Mouse (Mus musculus) midbrain, embryonic 10.5 days (tissue): ENCODE results near the gene Polr3c. TPM values are rescaled to one million over a fixed set of nuclear protein-coding genes. Genes with fewer than 3 reads are reported as not detected.
"Not testable (repeated sequence)": the region's sequence is repeated elsewhere in the genome, so short reads cannot be mapped to it uniquely, and the experiment has no call there.

ENCODE experiments used
- DNase-seq: peaks from one replicate; pipeline ENCODE4 v3.0.0-alpha.2; 2017; ENCODE audit warnings: low spot score
- H3K27ac ChIP-seq: fragments of 300-500 bp; sonication (generic); replicated peaks from 2 replicates; pipeline ENCODE4 v1.5.1; 2016; ENCODE audit warnings: mild to moderate bottlenecking
- H3K27me3 ChIP-seq: fragments of 300-500 bp; sonication (generic); 2 replicates; pipeline ENCODE4 v1.6.1; 2016; ENCODE audit warnings: low read depth, mild to moderate bottlenecking; ENCODE audit not compliant: poor library complexity, severe bottlenecking
- H3K36me3 ChIP-seq: fragments of 300-500 bp; sonication (generic); 2 replicates; pipeline ENCODE4 v1.6.1; 2016; ENCODE audit warnings: mild to moderate bottlenecking, moderate library complexity
- H3K4me1 ChIP-seq: fragments of 300-500 bp; sonication (generic); 2 replicates; pipeline ENCODE4 v1.6.1; 2016
- H3K4me3 ChIP-seq: fragments of 300-500 bp; sonication (generic); 2 replicates; pipeline ENCODE4 v1.5.1; 2016; ENCODE audit warnings: mild to moderate bottlenecking, moderate library complexity
- H3K9me3 ChIP-seq: fragments of 300-500 bp; sonication (generic); replicated peaks from 2 replicates; pipeline ENCODE4 v1.6.1; 2016; ENCODE audit warnings: mild to moderate bottlenecking
- WGBS: fragments of 180-500 bp; shearing (Covaris S2); methylation state at CpG from one replicate; pipeline ENCODE4 v1.1.7; 2016; 5-methylcytosine and 5-hydroxymethylcytosine counted together
- polyA plus RNA-seq: library from polyadenylated mRNA; unstranded; fragments of >200 nt; fragmentation: Nextera tagmentation; extraction: Ambion mirVana; gene quantifications from 2 replicates; pipeline ENCODE4 v1.2.1, GENCODE M21; 2016

Gene Polr3c
- polyA plus RNA-seq, 1 experiment from 2014 or later = 47.0 TPM

DNA sequence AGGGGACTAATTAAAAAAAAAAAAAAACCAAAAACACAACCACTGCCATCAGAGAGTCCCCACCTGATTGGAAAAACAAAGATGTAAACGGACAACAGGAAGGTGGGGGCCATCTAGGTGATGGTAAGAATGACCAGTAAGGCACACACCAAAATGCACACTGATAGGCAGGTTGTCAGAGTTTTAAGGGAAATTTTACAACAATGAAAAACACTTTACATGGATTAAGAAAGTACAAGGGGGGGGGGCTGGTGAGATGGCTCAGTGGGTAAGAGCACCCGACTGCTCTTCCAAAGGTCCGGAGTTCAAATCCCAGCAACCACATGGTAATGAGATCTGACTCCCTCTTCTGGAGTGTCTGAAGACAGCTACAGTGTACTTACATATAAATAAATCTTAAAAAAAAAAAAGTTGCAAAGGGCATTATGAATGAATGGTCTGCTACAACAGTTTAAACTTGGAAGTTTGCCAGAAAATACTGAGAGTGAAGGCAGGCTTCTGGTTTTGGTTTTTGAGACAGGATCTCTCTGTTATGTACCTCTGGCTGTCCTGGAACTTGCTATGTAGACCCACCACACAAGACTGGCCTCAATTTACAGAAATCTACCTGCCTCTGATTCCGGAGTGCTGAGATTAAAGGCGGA lies 58.9 kb downstream of the Polr3c start:
- H3K36me3 ChIP-seq = no peaks in the 10 kb centered on the region
- no peaks in the 10 kb centered on the region for H3K9me3 ChIP-seq
- H3K27me3 ChIP-seq = peaks cover 26% of the 10 kb centered on the region
- DNase-seq = no peak
- H3K27ac ChIP-seq = no peak overlapping the region
- 95% methylated on average over 5 of the region's 5 CpGs for WGBS
- H3K4me1 ChIP-seq = peaks cover 18% of the 10 kb centered on the region
- H3K4me3 ChIP-seq = no peak overlapping the region

- Histone ChIP-seq H3K4me1 (peaks cover 29% of the 10 kb centered on the region), H3K4me3 (no peak overlapping the region), H3K27ac (no peak overlapping the region), H3K9me3 (no peaks in the 10 kb centered on the region), H3K36me3 (no peaks in the 10 kb centered on the region), H3K27me3 (peaks cover 26% of the 10 kb centered on the region)
- DNase-seq = no peak
- 47% methylated on average over 1 of the region's 1 CpGs for WGBS
Observed at GRCm38 (mm10) chr3:96667316-96667715, 60.1 kb downstream of the Polr3c start.

GRCm38 (mm10) chr3:96666916-96667315 lies 60.5 kb downstream of the Polr3c start:
- WGBS = 93% methylated on average over 5 of the region's 5 CpGs

GRCm38 (mm10) chr3:96665732-96666363 lies 61.6 kb downstream of the Polr3c start:
- H3K36me3 ChIP-seq, H3K27ac ChIP-seq, H3K4me3 ChIP-seq, H3K9me3 ChIP-seq, DNase-seq: not testable (repeated sequence)
- 91% methylated on average over 7 of the region's 7 CpGs for WGBS
- peaks cover 15% of the 10 kb centered on the region for H3K27me3 ChIP-seq
- peaks cover 29% of the 10 kb centered on the region for H3K4me1 ChIP-seq

More at GRCm38 (mm10) chr3:96666916-96667315, 60.5 kb downstream of the Polr3c start:
- no peaks in the 10 kb centered on the region for H3K9me3 ChIP-seq
- H3K27me3 ChIP-seq = peaks cover 26% of the 10 kb centered on the region
- H3K4me3 ChIP-seq = no peak overlapping the region
- DNase-seq = no peak
- peaks cover 29% of the 10 kb centered on the region for H3K4me1 ChIP-seq
- no peak overlapping the region for H3K27ac ChIP-seq
- no peaks in the 10 kb centered on the region for H3K36me3 ChIP-seq

- WGBS = 6% methylated on average over 18 of the region's 18 CpGs
- H3K9me3 ChIP-seq = no peaks in the 10 kb centered on the region
- peak; percentile 84 for DNase-seq
- peaks cover 15% of the 10 kb centered on the region for H3K4me1 ChIP-seq
- H3K36me3 ChIP-seq = 0 out of 2 replicates have a peak, but pooled peaks cover 2% of the 10 kb centered on the region
- H3K4me3 ChIP-seq = peak overlapping the region; percentile 42
- peaks cover 4% of the 10 kb centered on the region; the same call in 1 of the 2 replicates for H3K27me3 ChIP-seq
- peak overlapping the region; percentile 68 for H3K27ac ChIP-seq
Observed at GRCm38 (mm10) chr3:96663432-96664239, 63.8 kb downstream of the Polr3c start.

GRCm38 (mm10) chr3:96662731-96663316 lies 64.6 kb downstream of the Polr3c start:
- DNase-seq = no peak
- H3K27ac ChIP-seq = peak overlapping the region; percentile 68
- H3K4me1 ChIP-seq = peaks cover 15% of the 10 kb centered on the region
- peak overlapping the region; percentile 42 for H3K4me3 ChIP-seq
- H3K36me3 ChIP-seq = 0 out of 2 replicates have a peak, but pooled peaks cover 2% of the 10 kb centered on the region
- peaks cover 4% of the 10 kb centered on the region; the same call in 1 of the 2 replicates for H3K27me3 ChIP-seq
- no peaks in the 10 kb centered on the region for H3K9me3 ChIP-seq
- 48% methylated on average over 8 of the region's 8 CpGs for WGBS

Other genes with a start within 250 kb of the Polr3c start
- 1.5 and 2.1 TPM in 2 replicates for gene Hfe2, start 202.5 kb downstream of the Polr3c start, polyA plus RNA-seq
- 31.5 and 41.7 TPM in 2 replicates for gene Txnip, start 169.7 kb downstream of the Polr3c start, polyA plus RNA-seq
- 0.62 and 1.6 TPM in 2 replicates for gene Gm16253, start 150.6 kb downstream of the Polr3c start, polyA plus RNA-seq
- 25.2 and 31.8 TPM in 2 replicates for gene Polr3gl, start 133.4 kb downstream of the Polr3c start, polyA plus RNA-seq
- 1.0 and 1.7 TPM in 2 replicates for gene Ankrd34a, start 131.0 kb downstream of the Polr3c start, polyA plus RNA-seq
- 5.3 and 5.7 TPM in 2 replicates for gene Lix1l, start 126.5 kb downstream of the Polr3c start, polyA plus RNA-seq
- gene Rbm8a, start 97.7 kb downstream of the Polr3c start, polyA plus RNA-seq = 205 and 215 TPM in 2 replicates
- gene Pex11b, start 92.3 kb downstream of the Polr3c start, polyA plus RNA-seq = 38.5 and 40.8 TPM in 2 replicates
- gene Gm42957, start 92.2 kb downstream of the Polr3c start, polyA plus RNA-seq = 0.15 and 0.21 TPM in 2 replicates
- 0.36 and 0.64 TPM in 2 replicates for gene Itga10, start 82.0 kb downstream of the Polr3c start, polyA plus RNA-seq
- gene Ankrd35, start 57.5 kb downstream of the Polr3c start, polyA plus RNA-seq = 0.06 and 0.29 TPM in 2 replicates
- 50.6 and 57.3 TPM in 2 replicates for gene Pias3, start 31.2 kb downstream of the Polr3c start, polyA plus RNA-seq
- 16.6 and 20.0 TPM in 2 replicates for gene Nudt17, start 19.1 kb downstream of the Polr3c start, polyA plus RNA-seq
- 73.0 and 73.5 TPM in 2 replicates for gene Rnf115, start within 50 bp of the Polr3c start, polyA plus RNA-seq
- 0.57 and 1.0 TPM in 2 replicates for gene Pdzk1, start 101.7 kb upstream of the Polr3c start, polyA plus RNA-seq
- gene Cd160, start 101.7 kb upstream of the Polr3c start, polyA plus RNA-seq = 0.10 and 0.22 TPM in 2 replicates
- 7.2 and 10.1 TPM in 2 replicates for gene Gja5, start 177.1 kb upstream of the Polr3c start, polyA plus RNA-seq
- 34.6 and 36.7 TPM in 2 replicates for gene Gpr89, start 177.7 kb upstream of the Polr3c start, polyA plus RNA-seq
- 0.02 TPM in 2 replicates for gene Gja8, start 198.4 kb upstream of the Polr3c start, polyA plus RNA-seq